Mouse (Mus musculus): ENCODE data around the gene Mmp15.

DNA sequence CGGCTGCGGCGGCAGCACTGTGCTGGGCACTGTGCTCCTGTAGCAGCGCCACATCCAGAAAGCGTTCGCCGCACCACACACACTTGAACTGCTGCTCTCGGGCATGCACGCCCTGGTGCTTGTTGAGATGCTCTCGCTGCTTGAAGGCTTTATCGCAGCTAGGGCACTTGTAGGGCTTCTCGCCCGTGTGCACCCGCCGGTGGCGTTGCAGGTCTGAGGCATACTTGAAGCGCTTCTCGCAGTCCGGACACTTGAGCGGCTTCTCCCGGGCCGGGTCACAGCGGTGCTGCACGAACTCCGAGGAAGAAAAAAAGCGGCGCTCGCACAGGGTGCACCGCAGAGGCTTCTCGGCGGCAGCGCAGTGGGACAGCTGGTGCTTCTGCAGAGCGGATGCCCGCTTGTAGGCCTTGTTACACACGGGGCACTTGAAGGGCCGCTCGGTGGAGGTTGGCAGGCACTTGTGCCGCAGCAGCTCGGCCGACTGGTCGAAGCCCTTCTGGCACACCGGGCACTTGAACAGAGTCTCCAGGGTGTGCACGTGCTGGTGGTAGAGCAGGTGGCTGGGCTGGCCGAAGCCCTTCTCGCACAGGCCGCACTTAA lies 24.1 kb upstream of the Mmp15 start:
- TF ChIP-seq HCFC1 (IDR thresholded peaks at IDR 0.05; ENCODE audit: borderline replicate concordance, insufficient read depth, low read length), result no peak
- TF ChIP-seq ZC3H11A (IDR thresholded peaks at IDR 0.05; ENCODE audit: borderline replicate concordance, low read depth, low read length), result no peak
- TF ChIP-seq MAFK (IDR thresholded peaks at IDR 0.05; ENCODE audit: insufficient read depth, low read depth, low read length), result no peak
- TF ChIP-seq ZNF384 (IDR thresholded peaks at IDR 0.05; ENCODE audit: low read depth, low read length), result no peak
- no peak for TF ChIP-seq CHD2 (IDR thresholded peaks at IDR 0.05; ENCODE audit: low read depth, low read length)
